Mouse (Mus musculus) limb, embryonic 14.5 days (tissue): Measurements from ENCODE around the gene Tnfrsf21. TPM values are rescaled to one million over a fixed set of nuclear protein-coding genes. Genes with fewer than 3 reads are reported as not detected.

Source experiments
- ATAC-seq: fragments of 200-750 bp; cut with Nextera tagmentation; 2 replicates; pipeline ENCODE4 v1.8.0; 2017; ENCODE audit warnings: low read depth, moderate number of reproducible peaks, moderate TSS enrichment; ENCODE audit not compliant: low FRiP score
- DNase-seq: peaks from one replicate; pipeline ENCODE4 v3.0.0-alpha.2; 2015; ENCODE audit warnings: low spot score
- H3K27ac ChIP-seq: fragments of 300-500 bp; sonication (generic); replicated peaks from 2 replicates; pipeline ENCODE4 v1.5.1; 2014; ENCODE audit warnings: low read depth, mild to moderate bottlenecking, low read length, moderate library complexity, mixed read lengths
- H3K27me3 ChIP-seq: fragments of 300-500 bp; sonication (generic); 2 replicates; pipeline ENCODE4 v1.6.1; 2014; ENCODE audit warnings: low read length, mixed read lengths; ENCODE audit not compliant: control insufficient read depth, insufficient read depth
- H3K36me3 ChIP-seq: fragments of 300-500 bp; sonication (generic); 2 replicates; pipeline ENCODE4 v1.6.1; 2014; ENCODE audit warnings: mild to moderate bottlenecking, low read length, moderate library complexity, mixed read lengths; ENCODE audit not compliant: control insufficient read depth, insufficient read depth
- H3K4me1 ChIP-seq: fragments of 300-500 bp; sonication (generic); 2 replicates; pipeline ENCODE4 v1.6.1; 2014; ENCODE audit warnings: antibody characterized with exemption, low read length, mixed read lengths; ENCODE audit not compliant: control insufficient read depth, insufficient read depth
- H3K4me2 ChIP-seq: fragments of 300-500 bp; sonication (generic); replicated peaks from 2 replicates; pipeline ENCODE4 v1.6.1; 2014; ENCODE audit warnings: low read depth, mild to moderate bottlenecking, low read length, moderate library complexity; ENCODE audit not compliant: severe bottlenecking
- H3K4me3 ChIP-seq: fragments of 300-500 bp; sonication (generic); replicated peaks from 2 replicates; pipeline ENCODE4 v1.5.1; 2014; ENCODE audit warnings: low read length
- H3K9ac ChIP-seq: fragments of 300-500 bp; sonication (generic); 2 replicates; pipeline ENCODE4 v1.6.1; 2014; ENCODE audit warnings: mild to moderate bottlenecking, low read depth, low read length, moderate library complexity; ENCODE audit not compliant: severe bottlenecking
- H3K9me3 ChIP-seq: fragments of 300-500 bp; sonication (generic); 2 replicates; pipeline ENCODE4 v1.6.1; 2016; ENCODE audit warnings: low read length; ENCODE audit not compliant: control insufficient read depth
- POLR2A ChIP-seq: fragments of 200-500 bp; IDR thresholded peaks from 2 replicates; pipeline ENCODE4 v1.8.0; 2012; ENCODE audit warnings: inconsistent platforms, mild to moderate bottlenecking, moderate library complexity, borderline replicate concordance; ENCODE audit not compliant: insufficient read depth, insufficient read length; ENCODE audit errors: extremely low read depth
- WGBS: fragments of 180-500 bp; shearing (Covaris S2); extraction: QIAGEN DNeasy Blood & Tissue Kit; methylation state at CpG from one replicate; pipeline ENCODE4 v1.1.7; 2014; 5-methylcytosine and 5-hydroxymethylcytosine counted together
- polyA plus RNA-seq, 2 experiments: library from polyadenylated mRNA; depleted of rRNA in 1 of 2; stranded (reverse) in 1 of 2; unstranded in 1 of 2; fragments of >200 nt; fragmentation: Nextera tagmentation in 1 of 2; extraction: Ambion mirVana in 1 of 2; gene quantifications; 2 replicates each; pipeline versions ENCODE4 v1.2.1 to v1.2.3; 2012 to 2014

The Tnfrsf21 gene
- polyA plus RNA-seq, 2 experiments = 24.5 to 25.0 TPM

GRCm38 (mm10) chr17:42981806-42982205 is 34.5 kb upstream of the Tnfrsf21 start:
- no peak overlapping the region for H3K4me2 ChIP-seq
- DNase-seq (no peak), ATAC-seq (no peak)
- no peak overlapping the region for H3K4me3 ChIP-seq
- no peaks in the 10 kb centered on the region for H3K4me1 ChIP-seq
- H3K9me3 ChIP-seq = no peaks in the 10 kb centered on the region
- WGBS = 81% methylated on average over 3 of the region's 3 CpGs
- H3K27ac ChIP-seq = no peak overlapping the region
- TF ChIP-seq POLR2A = no peak
- H3K9ac ChIP-seq = no peak overlapping the region
- H3K36me3 ChIP-seq = no peaks in the 10 kb centered on the region
- no peaks in the 10 kb centered on the region for H3K27me3 ChIP-seq

GRCm38 (mm10) chr17:42982568-42982967 is 33.8 kb upstream of the Tnfrsf21 start:
- Histone ChIP-seq H3K36me3 (no peaks in the 10 kb centered on the region), H3K9me3 (no peaks in the 10 kb centered on the region), H3K27me3 (no peaks in the 10 kb centered on the region), H3K4me1 (no peaks in the 10 kb centered on the region), H3K9ac (no peak overlapping the region), H3K27ac (no peak overlapping the region), H3K4me2 (no peak overlapping the region), H3K4me3 (no peak overlapping the region)
- no peak for DNase-seq
- WGBS = 59% methylated on average over 4 of the region's 4 CpGs
- TF ChIP-seq POLR2A = no peak
- ATAC-seq = no peak

GRCm38 (mm10) chr17:42985837-42986589 is 30.3 kb upstream of the Tnfrsf21 start:
- ATAC-seq = no peak
- no peak for DNase-seq
- H3K4me1 ChIP-seq = no peaks in the 10 kb centered on the region
- H3K9me3 ChIP-seq = no peaks in the 10 kb centered on the region
- no peak for TF ChIP-seq POLR2A
- no peaks in the 10 kb centered on the region for H3K27me3 ChIP-seq
- H3K27ac ChIP-seq = no peak overlapping the region
- no peak overlapping the region for H3K9ac ChIP-seq
- no peak overlapping the region for H3K4me3 ChIP-seq
- H3K36me3 ChIP-seq = no peaks in the 10 kb centered on the region
- H3K4me2 ChIP-seq = no peak overlapping the region
- 43% methylated on average over 9 of the region's 9 CpGs for WGBS

- 32% methylated on average over 4 of the region's 4 CpGs for WGBS
These were observed 28.7 kb upstream of the Tnfrsf21 start for GRCm38 (mm10) chr17:42987692-42988091.

GRCm38 (mm10) chr17:42989981-42990380 is 26.4 kb upstream of the Tnfrsf21 start:
- no peaks in the 10 kb centered on the region for H3K36me3 ChIP-seq
- H3K4me3 ChIP-seq = no peak overlapping the region
- no peaks in the 10 kb centered on the region for H3K4me1 ChIP-seq
- ATAC-seq (no peak), DNase-seq (no peak)
- TF ChIP-seq POLR2A = no peak
- H3K9ac ChIP-seq = no peak overlapping the region
- H3K4me2 ChIP-seq = no peak overlapping the region
- H3K27me3 ChIP-seq = no peaks in the 10 kb centered on the region
- H3K9me3 ChIP-seq = no peaks in the 10 kb centered on the region
- no peak overlapping the region for H3K27ac ChIP-seq
- WGBS = 60% methylated on average over 4 of the region's 4 CpGs

More at GRCm38 (mm10) chr17:42987692-42988091, 28.7 kb upstream of the Tnfrsf21 start:
- Histone ChIP-seq H3K27me3 (no peaks in the 10 kb centered on the region), H3K36me3 (no peaks in the 10 kb centered on the region), H3K4me2 (no peak overlapping the region), H3K4me3 (no peak overlapping the region), H3K27ac (no peak overlapping the region), H3K4me1 (no peaks in the 10 kb centered on the region), H3K9me3 (no peaks in the 10 kb centered on the region), H3K9ac (no peak overlapping the region)
- DNase-seq = no peak
- TF ChIP-seq POLR2A = no peak
- no peak for ATAC-seq
